Mouse (Mus musculus): Measurements from ENCODE around the gene Dtx1.
A peak's percentile ranks its signal among the peaks of the same experiment; 100 is the strongest.

The Dtx1 gene

GRCm38 (mm10) chr5:120640094-120640493 is 71.6 kb downstream of the Dtx1 start:
- DNase-seq (ENCODE audit: low read depth), result no peak

- no peak for DNase-seq (ENCODE audit: low read depth)
Observed at GRCm38 (mm10) chr5:120635633-120636032, 76.1 kb downstream of the Dtx1 start.

GRCm38 (mm10) chr5:120634860-120635259 is 76.9 kb downstream of the Dtx1 start:
- DNase-seq (ENCODE audit: low read depth), result no peak

GRCm38 (mm10) chr5:120634131-120634530 is 77.6 kb downstream of the Dtx1 start, which contains the start of gene Cfap73:
Cfap73 (minus strand) TSS chr5:120634235.
- no peak for DNase-seq (ENCODE audit: low read depth)

- no peak for DNase-seq (ENCODE audit: low read depth)
Observed at GRCm38 (mm10) chr5:120631892-120632291, 79.8 kb downstream of the Dtx1 start.

- peak; percentile 56 for DNase-seq (ENCODE audit: low read depth)
Observed at GRCm38 (mm10) chr5:120631128-120631527, 80.6 kb downstream of the Dtx1 start.
